Mouse (Mus musculus): ENCODE measurements at regions not wholly inside any gene's neighbourhood (a gene's known extent, or its start where the extent isn't known, plus 50 kb on each side); places are given as distances from the start of the nearest gene placed in this dataset.

DNA sequence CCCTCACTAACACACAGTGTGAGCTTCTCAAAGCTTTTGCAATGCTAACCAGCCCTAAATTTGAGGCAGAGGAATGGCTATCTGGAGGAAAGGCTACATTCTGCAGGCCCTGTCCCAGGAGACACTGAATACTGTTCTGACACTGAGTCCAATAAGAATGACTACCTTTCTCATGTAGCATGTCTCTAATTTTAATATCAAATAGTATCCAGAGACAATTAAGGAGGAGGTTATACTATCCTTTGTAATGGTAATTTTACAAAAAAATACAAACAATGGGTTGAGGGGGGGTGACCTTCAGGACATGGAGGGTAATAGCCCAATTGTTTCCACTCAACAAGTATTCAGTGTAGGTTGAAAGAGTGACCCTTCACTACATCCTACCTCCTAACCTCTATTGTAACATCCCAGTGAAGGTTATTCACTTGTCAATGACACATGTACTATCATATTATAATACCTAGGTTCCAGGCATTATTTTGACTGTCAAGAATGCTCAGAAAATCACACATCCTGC is 222.7 kb downstream of the Gm826 start:
- no peak overlapping the region for H3K9ac ChIP-seq (ENCODE audit: low read depth, low read length)
- H3K36me3 ChIP-seq (ENCODE audit: control insufficient read depth, insufficient read depth, low read length): no peaks in the 10 kb centered on the region
- DNase-seq (ENCODE audit: low spot score): no peak
- no peaks in the 10 kb centered on the region for H3K27me3 ChIP-seq (ENCODE audit: control insufficient read depth, insufficient read depth, low read length)
- no peak overlapping the region for H3K4me3 ChIP-seq (ENCODE audit: low read depth, low read length)
- no peaks in the 10 kb centered on the region for H3K4me1 ChIP-seq (replicated peaks; ENCODE audit: control insufficient read depth, insufficient read depth, low read length)
- H3K9me3 ChIP-seq (ENCODE audit: control insufficient read depth, low read length): no peaks in the 10 kb centered on the region
- no peak overlapping the region for H3K27ac ChIP-seq (ENCODE audit: low read depth, low read length)
- no peak overlapping the region for H3K4me2 ChIP-seq (replicated peaks; ENCODE audit: low read depth, low read length)
- no peak for ATAC-seq (ENCODE audit: low FRiP score)

DNA sequence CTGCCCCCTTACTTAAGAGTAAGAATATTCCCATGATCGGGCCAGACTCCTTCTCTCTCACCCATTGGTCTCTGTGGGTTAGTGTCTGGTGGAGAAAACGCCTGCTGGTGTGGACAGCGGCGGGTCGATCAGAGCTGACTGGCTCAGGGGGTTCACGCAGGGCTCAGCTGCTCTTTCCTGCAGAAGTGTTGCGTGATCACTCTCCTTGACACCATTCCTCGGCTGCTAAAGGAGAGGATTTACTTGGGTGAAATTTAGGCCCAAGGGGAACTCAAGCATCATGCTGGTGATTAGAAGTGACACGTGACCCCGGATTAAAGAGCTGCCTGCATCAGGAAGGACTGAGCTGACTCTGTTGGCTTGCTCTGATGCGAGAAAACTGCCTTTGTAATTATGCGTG is 240.9 kb downstream of the Gm826 start:
- Histone ChIP-seq H3K9ac (ENCODE audit: low read depth, low read length) (no peak overlapping the region), H3K27ac (ENCODE audit: low read depth, low read length) (no peak overlapping the region), H3K4me3 (ENCODE audit: low read depth, low read length) (no peak overlapping the region), H3K4me1 (replicated peaks; ENCODE audit: control insufficient read depth, insufficient read depth, low read length) (no peaks in the 10 kb centered on the region), H3K4me2 (replicated peaks; ENCODE audit: low read depth, low read length) (no peak overlapping the region), H3K27me3 (ENCODE audit: control insufficient read depth, insufficient read depth, low read length) (no peaks in the 10 kb centered on the region), H3K9me3 (ENCODE audit: control insufficient read depth, low read length) (no peaks in the 10 kb centered on the region), H3K36me3 (ENCODE audit: control insufficient read depth, insufficient read depth, low read length) (no peaks in the 10 kb centered on the region)
- WGBS: 40% methylated on average over 12 of the region's 12 CpGs
- ATAC-seq (ENCODE audit: low FRiP score): no peak
- DNase-seq (ENCODE audit: low spot score): peak; percentile 8

- H3K36me3 ChIP-seq (ENCODE audit: control insufficient read depth, insufficient read depth, low read length): no peaks in the 10 kb centered on the region
- DNase-seq (ENCODE audit: low spot score) (no peak), ATAC-seq (ENCODE audit: low FRiP score) (no peak)
- no peaks in the 10 kb centered on the region for H3K9me3 ChIP-seq (ENCODE audit: control insufficient read depth, low read length)
- WGBS: 82% methylated on average over 4 of the region's 4 CpGs
- no peak overlapping the region for H3K9ac ChIP-seq (ENCODE audit: low read depth, low read length)
- no peak overlapping the region for H3K27ac ChIP-seq (ENCODE audit: low read depth, low read length)
- H3K4me3 ChIP-seq (ENCODE audit: low read depth, low read length): no peak overlapping the region
- no peaks in the 10 kb centered on the region for H3K4me1 ChIP-seq (replicated peaks; ENCODE audit: control insufficient read depth, insufficient read depth, low read length)
- H3K4me2 ChIP-seq (replicated peaks; ENCODE audit: low read depth, low read length): no peak overlapping the region
- no peaks in the 10 kb centered on the region for H3K27me3 ChIP-seq (ENCODE audit: control insufficient read depth, insufficient read depth, low read length)
These were observed 248.0 kb downstream of the Gm826 start for GRCm38 (mm10) chr2:160085999-160086398.

GRCm38 (mm10) chr2:160083674-160084073 is 250.3 kb downstream of the Gm826 start:
- Histone ChIP-seq H3K9me3 (ENCODE audit: control insufficient read depth, low read length) (no peaks in the 10 kb centered on the region), H3K27me3 (ENCODE audit: control insufficient read depth, insufficient read depth, low read length) (no peaks in the 10 kb centered on the region), H3K4me2 (replicated peaks; ENCODE audit: low read depth, low read length) (no peak overlapping the region), H3K9ac (ENCODE audit: low read depth, low read length) (no peak overlapping the region), H3K4me1 (replicated peaks; ENCODE audit: control insufficient read depth, insufficient read depth, low read length) (no peaks in the 10 kb centered on the region), H3K27ac (ENCODE audit: low read depth, low read length) (no peak overlapping the region), H3K4me3 (ENCODE audit: low read depth, low read length) (no peak overlapping the region), H3K36me3 (ENCODE audit: control insufficient read depth, insufficient read depth, low read length) (no peaks in the 10 kb centered on the region)
- ATAC-seq (ENCODE audit: low FRiP score) (no peak), DNase-seq (ENCODE audit: low spot score) (no peak)
- WGBS: 94% methylated on average over 4 of the region's 4 CpGs

GRCm38 (mm10) chr2:160082106-160082653 is 251.8 kb downstream of the Gm826 start:
- 78% methylated on average over 5 of the region's 5 CpGs for WGBS
- H3K27me3 ChIP-seq (ENCODE audit: control insufficient read depth, insufficient read depth, low read length): no peaks in the 10 kb centered on the region
- ATAC-seq (ENCODE audit: low FRiP score) (no peak), DNase-seq (ENCODE audit: low spot score) (no peak)
- no peaks in the 10 kb centered on the region for H3K4me1 ChIP-seq (replicated peaks; ENCODE audit: control insufficient read depth, insufficient read depth, low read length)
- no peak overlapping the region for H3K27ac ChIP-seq (ENCODE audit: low read depth, low read length)
- H3K36me3 ChIP-seq (ENCODE audit: control insufficient read depth, insufficient read depth, low read length): no peaks in the 10 kb centered on the region
- no peak overlapping the region for H3K4me3 ChIP-seq (ENCODE audit: low read depth, low read length)
- H3K9me3 ChIP-seq (ENCODE audit: control insufficient read depth, low read length): no peaks in the 10 kb centered on the region
- no peak overlapping the region for H3K9ac ChIP-seq (ENCODE audit: low read depth, low read length)
- H3K4me2 ChIP-seq (replicated peaks; ENCODE audit: low read depth, low read length): no peak overlapping the region

DNA sequence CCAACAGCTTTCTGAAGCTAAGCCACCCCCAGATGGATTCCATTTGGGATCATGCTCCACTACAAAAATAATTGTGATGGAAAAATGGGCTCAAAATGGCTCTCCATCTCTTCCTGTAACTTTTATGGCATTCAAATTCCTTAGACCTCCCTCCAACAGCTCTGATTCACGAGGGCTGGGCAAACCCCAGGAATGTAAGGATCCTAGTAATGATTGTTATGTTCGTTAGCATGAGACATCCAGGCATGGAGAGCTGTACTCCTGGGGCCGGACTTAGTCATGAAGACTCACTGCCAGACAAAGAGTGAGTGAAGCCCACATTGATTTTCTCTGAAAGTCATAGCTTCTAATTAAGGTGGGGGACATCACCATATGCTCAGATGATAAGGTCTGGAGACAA is 258.3 kb downstream of the Gm826 start:
- ATAC-seq (ENCODE audit: low FRiP score) (no peak), DNase-seq (ENCODE audit: low spot score) (no peak)
- no peaks in the 10 kb centered on the region for H3K36me3 ChIP-seq (ENCODE audit: control insufficient read depth, insufficient read depth, low read length)
- no peak overlapping the region for H3K9ac ChIP-seq (ENCODE audit: low read depth, low read length)
- H3K4me2 ChIP-seq (replicated peaks; ENCODE audit: low read depth, low read length): no peak overlapping the region
- no peak overlapping the region for H3K4me3 ChIP-seq (ENCODE audit: low read depth, low read length)
- H3K9me3 ChIP-seq (ENCODE audit: control insufficient read depth, low read length): no peaks in the 10 kb centered on the region
- H3K4me1 ChIP-seq (replicated peaks; ENCODE audit: control insufficient read depth, insufficient read depth, low read length): no peaks in the 10 kb centered on the region
- H3K27me3 ChIP-seq (ENCODE audit: control insufficient read depth, insufficient read depth, low read length): no peaks in the 10 kb centered on the region
- 83% methylated on average over 3 of the region's 3 CpGs for WGBS
- no peak overlapping the region for H3K27ac ChIP-seq (ENCODE audit: low read depth, low read length)

GRCm38 (mm10) chr2:160070441-160070840 is 263.5 kb downstream of the Gm826 start:
- 94% methylated on average over 2 of the region's 2 CpGs for WGBS
- DNase-seq (ENCODE audit: low spot score): no peak
- ATAC-seq (ENCODE audit: low FRiP score): no peak

DNA sequence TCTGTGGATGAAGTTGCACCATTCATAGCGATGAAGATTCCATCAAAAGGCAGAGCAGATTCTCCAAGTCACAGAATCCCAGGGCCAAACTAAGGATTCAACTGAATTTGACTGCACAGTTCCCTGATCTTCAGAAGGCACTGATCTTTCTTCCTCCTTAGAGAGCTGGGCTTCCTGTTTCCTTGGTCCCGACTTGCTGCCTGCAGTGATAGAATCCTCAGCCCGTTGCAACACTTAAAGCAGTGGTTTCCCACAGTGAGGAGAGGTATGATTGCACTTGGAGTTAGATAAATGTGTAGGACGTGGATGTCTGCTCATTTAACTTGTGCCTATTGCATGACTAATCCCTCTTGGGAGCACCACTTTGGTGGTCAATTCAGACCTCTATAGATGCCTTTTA is 265.2 kb downstream of the Gm826 start:
- H3K36me3 ChIP-seq (ENCODE audit: control insufficient read depth, insufficient read depth, low read length): no peaks in the 10 kb centered on the region
- no peaks in the 10 kb centered on the region for H3K9me3 ChIP-seq (ENCODE audit: control insufficient read depth, low read length)
- no peak overlapping the region for H3K4me2 ChIP-seq (replicated peaks; ENCODE audit: low read depth, low read length)
- H3K27me3 ChIP-seq (ENCODE audit: control insufficient read depth, insufficient read depth, low read length): no peaks in the 10 kb centered on the region
- H3K9ac ChIP-seq (ENCODE audit: low read depth, low read length): no peak overlapping the region
- ATAC-seq (ENCODE audit: low FRiP score): no peak
- no peak overlapping the region for H3K27ac ChIP-seq (ENCODE audit: low read depth, low read length)
- H3K4me3 ChIP-seq (ENCODE audit: low read depth, low read length): no peak overlapping the region
- no peaks in the 10 kb centered on the region for H3K4me1 ChIP-seq (replicated peaks; ENCODE audit: control insufficient read depth, insufficient read depth, low read length)
- 84% methylated on average over 4 of the region's 4 CpGs for WGBS
- no peak for DNase-seq (ENCODE audit: low spot score)

More at GRCm38 (mm10) chr2:160070441-160070840, 263.5 kb downstream of the Gm826 start:
- Histone ChIP-seq H3K4me1 (replicated peaks; ENCODE audit: control insufficient read depth, insufficient read depth, low read length) (no peaks in the 10 kb centered on the region), H3K9me3 (ENCODE audit: control insufficient read depth, low read length) (no peaks in the 10 kb centered on the region), H3K4me2 (replicated peaks; ENCODE audit: low read depth, low read length) (no peak overlapping the region), H3K27me3 (ENCODE audit: control insufficient read depth, insufficient read depth, low read length) (no peaks in the 10 kb centered on the region), H3K4me3 (ENCODE audit: low read depth, low read length) (no peak overlapping the region), H3K36me3 (ENCODE audit: control insufficient read depth, insufficient read depth, low read length) (no peaks in the 10 kb centered on the region), H3K27ac (ENCODE audit: low read depth, low read length) (no peak overlapping the region), H3K9ac (ENCODE audit: low read depth, low read length) (no peak overlapping the region)

- Histone ChIP-seq H3K4me3 (ENCODE audit: low read depth, low read length) (no peak overlapping the region), H3K4me1 (replicated peaks; ENCODE audit: control insufficient read depth, insufficient read depth, low read length) (no peaks in the 10 kb centered on the region)
These were observed 266.1 kb downstream of the Gm826 start for GRCm38 (mm10) chr2:160067904-160068303.

More at GRCm38 (mm10) chr2:160067904-160068303, 266.1 kb downstream of the Gm826 start:
- H3K27ac ChIP-seq (ENCODE audit: low read depth, low read length): no peak overlapping the region
- no peak for ATAC-seq (ENCODE audit: low FRiP score)
- no peaks in the 10 kb centered on the region for H3K27me3 ChIP-seq (ENCODE audit: control insufficient read depth, insufficient read depth, low read length)
- no peak overlapping the region for H3K9ac ChIP-seq (ENCODE audit: low read depth, low read length)
- DNase-seq (ENCODE audit: low spot score): no peak
- H3K4me2 ChIP-seq (replicated peaks; ENCODE audit: low read depth, low read length): no peak overlapping the region
- 86% methylated on average over 9 of the region's 9 CpGs for WGBS
- H3K9me3 ChIP-seq (ENCODE audit: control insufficient read depth, low read length): no peaks in the 10 kb centered on the region
- H3K36me3 ChIP-seq (ENCODE audit: control insufficient read depth, insufficient read depth, low read length): no peaks in the 10 kb centered on the region
